Mouse (Mus musculus): ENCODE data around the gene Prim2.

The Prim2 gene

DNA sequence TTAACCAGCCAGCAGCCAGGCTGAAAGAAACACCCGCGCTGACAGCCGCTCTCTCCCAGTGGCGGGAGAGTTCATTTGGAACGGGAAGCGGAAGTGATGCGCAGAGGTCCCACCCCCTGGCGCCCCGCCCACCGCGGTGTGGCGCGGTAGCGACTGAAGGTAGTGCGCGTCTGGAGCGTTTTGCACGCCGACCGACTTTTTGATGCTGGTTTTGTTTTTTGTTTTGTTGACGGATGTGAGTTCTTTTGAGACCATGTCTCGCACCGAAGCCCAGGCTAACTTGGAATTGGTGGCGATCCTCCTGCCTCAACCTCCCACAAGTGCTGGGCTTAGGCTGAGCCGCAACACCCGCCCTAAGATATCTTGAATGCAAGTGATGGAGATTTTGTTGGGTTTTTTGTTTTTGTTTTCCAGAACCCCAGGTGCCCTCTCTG lies at the start of gene Prim2:
Gene Prim2, minus strand, starts transcription at position 88 of the 434 bp plus-strand sequence.
- DNase-seq, result peak; percentile 90

GRCm38 (mm10) chr1:33717636-33718035 lies 48.0 kb upstream of the Prim2 start:
- no peak for DNase-seq

- no peak for DNase-seq
Measured at GRCm38 (mm10) chr1:33714796-33715195, 45.2 kb upstream of the Prim2 start.

GRCm38 (mm10) chr1:33712026-33712425 lies 42.4 kb upstream of the Prim2 start:
- no peak for DNase-seq

- no peak for DNase-seq
Measured at GRCm38 (mm10) chr1:33709615-33710014, 40.0 kb upstream of the Prim2 start.

GRCm38 (mm10) chr1:33701244-33701643 lies 31.6 kb upstream of the Prim2 start:
- DNase-seq, result no peak

DNA sequence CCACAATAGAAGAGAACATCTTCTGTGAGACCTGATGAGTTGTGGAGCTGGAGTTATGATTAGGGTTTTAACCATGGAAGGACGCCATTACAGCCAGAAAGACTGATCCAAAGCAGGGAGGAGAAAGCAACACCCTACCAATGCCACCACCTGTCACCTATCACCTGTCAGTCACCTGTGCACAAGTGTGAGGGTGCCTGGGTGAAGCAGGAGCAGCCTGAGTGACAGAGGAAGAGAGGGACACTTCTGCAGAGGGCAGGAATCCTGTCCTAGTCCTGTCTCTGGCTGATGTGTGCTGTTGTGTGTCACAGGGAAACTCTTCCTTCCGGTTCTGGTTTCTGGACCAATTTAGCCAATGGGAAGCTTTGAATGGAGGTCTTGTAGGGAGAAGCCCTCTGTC lies 26.4 kb upstream of the Prim2 start:
- DNase-seq, result no peak

GRCm38 (mm10) chr1:33693893-33694292 lies 24.3 kb upstream of the Prim2 start:
- DNase-seq, result no peak

DNA sequence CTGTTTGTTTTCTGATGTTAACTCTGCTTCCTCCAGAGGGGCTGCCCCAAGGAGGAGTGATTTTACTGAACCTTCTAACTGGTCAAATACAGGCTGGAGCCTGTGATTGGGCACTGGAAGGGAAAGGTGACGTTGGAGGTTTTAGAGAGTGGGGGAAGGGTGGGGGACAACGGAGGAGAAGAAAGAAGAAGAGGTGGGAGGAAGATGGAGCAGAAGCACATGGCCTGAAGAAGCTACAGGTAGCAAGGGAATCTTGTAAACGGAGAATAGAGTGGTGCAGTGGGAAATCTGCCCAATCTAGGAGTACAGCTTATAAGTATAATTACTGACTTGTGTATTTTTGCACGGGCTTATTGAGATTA lies 20.5 kb upstream of the Prim2 start:
- no peak for DNase-seq

DNA sequence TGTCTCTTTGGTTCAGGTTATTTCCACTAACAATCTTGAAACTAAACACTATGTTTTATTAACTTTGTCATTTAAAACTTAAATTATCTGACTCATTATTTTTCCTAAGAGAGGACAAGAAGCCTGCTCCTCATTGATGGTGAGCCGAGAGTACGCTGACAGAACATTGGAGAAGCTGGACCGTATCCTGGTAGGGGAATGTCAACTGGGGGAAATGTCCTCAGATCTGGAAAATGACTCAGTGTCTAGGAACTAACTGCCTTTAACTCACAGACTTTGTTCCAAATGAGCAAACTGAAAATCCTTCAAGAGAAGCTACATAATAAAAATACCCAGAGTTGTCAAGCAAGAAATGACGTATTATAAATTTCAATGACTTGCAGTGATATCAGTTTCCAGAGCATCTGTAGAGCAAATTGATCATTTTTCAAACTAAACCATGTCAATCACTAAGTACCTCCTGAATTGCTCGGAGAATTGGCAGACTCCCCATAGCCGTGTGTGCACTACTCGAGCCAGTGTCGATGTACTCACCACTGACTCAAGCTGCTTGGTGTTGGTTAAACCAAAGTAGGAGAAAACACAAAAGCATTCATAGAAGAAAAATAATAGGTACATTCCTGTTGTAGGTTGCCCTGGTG lies 20.0 kb upstream of the Prim2 start:
- no peak for DNase-seq

DNA sequence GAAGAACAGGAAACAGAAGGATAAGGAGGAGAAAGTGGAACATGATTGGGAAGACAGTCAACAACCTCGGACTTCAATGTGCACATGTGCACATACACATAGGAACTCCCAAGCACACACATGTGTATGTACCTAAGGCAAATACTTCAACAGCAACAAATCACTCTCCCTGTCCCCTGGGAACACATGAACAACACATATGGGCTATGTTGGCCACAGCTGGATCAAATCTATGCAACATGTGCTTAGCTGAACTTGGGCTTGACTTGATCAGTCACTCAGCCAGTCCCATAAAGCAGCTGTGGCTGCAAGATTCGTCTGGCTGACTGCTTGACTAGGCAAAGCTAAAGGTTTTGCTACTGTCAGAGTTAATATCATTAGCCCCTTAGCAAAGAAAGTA lies 19.2 kb upstream of the Prim2 start:
- DNase-seq, result no peak

- DNase-seq, result peak; percentile 22
Measured at GRCm38 (mm10) chr1:33684459-33684858, 14.9 kb upstream of the Prim2 start.

DNA sequence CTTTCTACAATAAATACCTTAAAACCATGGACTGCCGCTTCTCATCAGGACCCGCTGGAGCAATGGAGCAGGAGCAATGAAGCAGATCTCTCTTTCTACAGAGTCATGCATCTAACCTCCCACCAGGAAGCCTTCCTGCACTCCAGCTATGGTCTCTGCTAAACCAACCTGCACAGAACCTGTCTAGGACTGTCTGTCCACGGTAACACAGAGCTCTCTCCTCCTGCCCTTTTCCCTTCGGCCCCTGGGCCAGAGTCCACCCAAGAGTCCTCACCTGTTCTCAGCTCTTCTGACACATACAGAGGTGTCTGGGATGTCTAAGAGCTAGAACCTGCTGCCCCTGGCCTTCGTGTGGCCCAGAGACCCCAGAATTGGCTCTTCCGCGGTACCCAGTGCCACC lies 11.3 kb upstream of the Prim2 start:
- DNase-seq, result no peak

- DNase-seq, result no peak
Measured at GRCm38 (mm10) chr1:33680435-33680834, 10.8 kb upstream of the Prim2 start.

GRCm38 (mm10) chr1:33673158-33673960 lies 3.8 kb upstream of the Prim2 start:
- no peak for DNase-seq

DNA sequence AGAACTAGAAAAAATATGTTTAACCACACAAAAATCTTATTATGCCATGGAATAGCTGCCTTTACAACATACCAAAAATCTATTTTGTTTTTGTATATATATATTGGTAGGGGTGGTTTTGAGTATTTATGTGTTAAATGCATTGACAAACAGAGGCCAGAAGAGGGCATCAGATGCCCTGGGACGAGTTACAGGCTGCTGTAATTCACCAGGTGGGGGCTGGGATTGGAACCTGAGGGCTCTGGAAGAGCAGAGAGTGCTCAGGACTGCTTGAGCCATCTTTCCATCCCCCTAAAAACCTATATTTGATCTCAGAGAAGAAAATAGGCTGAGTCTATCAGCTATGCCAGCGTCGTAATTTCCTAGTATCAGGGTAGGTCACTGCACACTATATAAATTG lies 2.9 kb upstream of the Prim2 start:
- peak; percentile 21 for DNase-seq

DNA sequence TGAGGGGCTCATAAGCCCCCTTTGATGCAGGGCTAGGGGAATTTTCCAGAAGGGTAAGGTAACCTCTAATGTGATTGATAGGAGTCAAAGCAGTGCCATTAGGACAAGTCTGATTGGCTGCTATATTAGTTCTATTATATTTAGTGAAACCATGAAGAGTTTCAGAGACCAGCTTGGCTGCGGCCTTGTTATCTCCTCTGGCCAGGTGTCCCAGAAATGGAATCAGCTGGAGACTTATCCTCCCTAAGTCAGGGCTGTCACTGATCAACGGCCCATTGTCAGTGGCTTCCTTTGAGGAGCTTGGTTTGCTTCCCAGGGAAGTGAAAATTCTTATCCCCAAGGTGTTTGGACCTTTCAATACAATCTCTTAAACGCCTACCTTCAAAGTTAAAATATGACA lies 2.5 kb upstream of the Prim2 start:
- DNase-seq, result no peak

- DNase-seq, result no peak
Measured at GRCm38 (mm10) chr1:33671441-33671840, 1.8 kb upstream of the Prim2 start.

DNA sequence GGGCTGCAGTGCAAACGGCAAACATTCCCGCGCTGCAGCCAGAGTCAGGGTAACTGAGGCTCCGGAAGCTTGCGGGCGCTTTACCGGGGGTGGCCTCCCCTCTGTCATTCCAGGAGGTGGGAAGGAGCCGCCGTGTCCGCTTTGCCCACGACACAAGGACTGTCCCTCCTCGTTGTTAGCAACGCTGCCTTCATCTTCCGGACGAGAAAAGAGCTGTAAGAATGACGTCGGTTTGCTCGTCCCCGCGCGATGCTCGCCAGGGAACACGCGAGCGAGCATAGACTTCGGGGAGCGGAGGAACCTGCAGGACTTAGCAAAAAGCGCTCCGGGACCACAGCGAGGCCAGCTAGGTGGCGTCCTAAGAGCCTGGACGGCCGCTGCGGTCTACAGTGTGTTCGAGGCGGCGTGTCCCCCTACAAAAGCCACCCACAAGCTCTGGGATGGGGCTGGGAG lies 595 bp upstream of the Prim2 start:
- peak; percentile 66 for DNase-seq

DNA sequence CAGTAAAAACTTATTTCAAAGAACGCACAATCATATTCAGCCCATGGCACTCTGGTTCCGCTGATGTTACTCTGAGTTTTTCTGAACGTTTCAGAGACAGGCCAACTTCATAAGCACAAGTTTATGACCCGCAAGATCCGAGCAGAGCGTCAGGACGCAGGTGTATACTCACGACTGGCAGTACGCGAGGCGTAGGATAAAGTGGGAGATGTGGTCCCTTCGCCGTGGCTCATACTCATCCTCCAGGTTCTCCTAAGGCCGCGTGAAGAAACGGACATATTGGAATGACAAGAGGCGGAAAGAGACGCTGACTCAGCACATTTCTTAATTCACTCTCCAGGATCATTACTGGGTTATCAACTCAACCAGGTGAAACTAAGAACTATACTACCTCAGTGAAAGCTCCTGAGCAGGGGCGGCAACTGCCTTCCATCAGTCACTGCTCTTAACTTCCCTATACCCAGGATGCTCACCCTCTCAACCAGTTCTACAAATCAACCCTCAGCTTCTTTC lies 5.9 kb downstream of the Prim2 start:
- no peak for DNase-seq

DNA sequence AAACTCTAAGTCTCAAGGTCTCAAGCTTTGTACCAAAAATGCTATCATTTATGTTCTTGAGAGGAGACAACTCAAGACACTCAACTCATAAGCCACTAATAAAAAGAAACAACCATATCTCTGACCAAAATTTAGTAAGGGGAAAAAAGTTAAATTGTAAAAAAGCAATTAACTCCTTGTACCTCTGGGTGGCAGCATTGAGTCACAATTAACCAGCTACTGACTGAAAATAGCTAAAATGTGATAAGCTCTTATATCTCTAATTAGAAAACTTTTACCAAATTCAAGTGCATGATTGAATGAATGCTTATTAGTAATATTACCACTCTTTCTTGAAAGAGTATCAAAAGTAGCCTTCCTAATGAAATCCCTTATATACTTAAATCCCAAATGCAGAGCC lies 6.4 kb downstream of the Prim2 start:
- DNase-seq, result peak; percentile 24

- no peak for DNase-seq
Measured at GRCm38 (mm10) chr1:33658302-33658701, 11.3 kb downstream of the Prim2 start.

GRCm38 (mm10) chr1:33657574-33658149 lies 11.9 kb downstream of the Prim2 start:
- DNase-seq, result no peak

DNA sequence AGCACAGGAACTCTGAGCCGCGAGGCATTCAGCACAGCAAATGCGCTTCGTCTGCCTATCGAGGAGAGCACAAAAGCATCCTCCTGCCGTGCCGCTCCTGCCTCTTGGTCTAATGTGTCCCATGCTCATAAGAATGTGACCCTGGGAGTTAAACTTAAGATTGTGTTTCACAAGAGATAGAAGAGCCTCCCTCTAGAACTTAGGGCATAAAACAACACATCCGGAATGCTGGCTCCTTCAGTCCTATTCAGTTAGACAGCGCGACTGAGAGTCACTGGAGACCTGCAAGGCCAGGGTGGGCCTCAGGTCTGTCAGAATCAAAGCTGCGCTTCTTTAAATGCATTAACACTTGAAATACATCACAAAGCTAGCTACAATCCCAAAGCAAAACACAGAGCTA lies 18.7 kb downstream of the Prim2 start:
- no peak for DNase-seq
